Mouse (Mus musculus) heart, postnatal 10 days (tissue): Measurements from ENCODE around the gene Bin2. TPM values are rescaled to one million over a fixed set of nuclear protein-coding genes. Genes with fewer than 3 reads are reported as not detected.
A peak's percentile ranks its signal among the peaks of the same experiment; 100 is the strongest.
"Not testable (repeated sequence)": the region's sequence is repeated elsewhere in the genome, so short reads cannot be mapped to it uniquely, and the experiment has no call there.

Source experiments
- DNase-seq, 2 experiments: peaks; one replicate each; pipeline ENCODE4 v3.0.0; 2021
- intact Hi-C: fragments of 180-260 bp; cut with DNase I; formaldehyde crosslinking; loops from one replicate; pipeline ENCODE4 v1.15.1; 2025
- total RNA-seq, 2 experiments: library from RNA; stranded (reverse); gene quantifications; 2 replicates each; pipeline ENCODE4 v1.2.3; 2021

The Bin2 gene
- total RNA-seq, 2 experiments from 2014 or later: 1.4 to 2.2 TPM

GRCm38 (mm10) chr15:100624435-100624834 lies 44.9 kb downstream of the Bin2 start:
- intact Hi-C loops: no loop called here
- DNase-seq: no peak

GRCm38 (mm10) chr15:100623754-100624153 lies 45.6 kb downstream of the Bin2 start:
- intact Hi-C loops: no loop called here
- DNase-seq: no peak

- DNase-seq: no peak
- intact Hi-C loops: no loop called here
These were observed 47.2 kb downstream of the Bin2 start for GRCm38 (mm10) chr15:100622164-100622563.

DNA sequence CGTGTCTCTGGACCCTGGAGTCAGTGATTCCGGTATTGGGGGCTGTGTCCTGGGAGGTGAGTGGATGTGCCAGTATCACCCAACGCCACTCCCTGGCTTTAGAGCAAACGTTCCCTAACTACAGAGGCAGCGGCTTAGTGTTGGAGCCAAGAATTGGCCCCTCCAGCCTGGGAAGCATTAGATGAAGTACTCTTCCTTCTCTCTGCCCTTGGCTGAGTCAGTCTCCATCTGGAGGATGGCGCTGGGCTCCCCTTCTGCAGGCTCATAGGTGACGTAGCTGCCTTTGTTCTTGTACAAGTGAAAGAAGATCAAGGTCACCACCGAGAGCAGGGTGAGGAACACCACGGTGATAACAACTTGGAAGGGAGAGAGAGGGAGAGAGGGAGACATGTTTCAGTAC lies 47.7 kb downstream of the Bin2 start:
- intact Hi-C loops, DNase-seq: not testable (repeated sequence)

- intact Hi-C loops: loop anchor here (2.0 kb wide), 1 partner anchor 18 kb away; the partner anchor contains the start of gene Smagp
- no peak for DNase-seq
These were observed 50.2 kb downstream of the Bin2 start for GRCm38 (mm10) chr15:100619200-100619599.

- no peak for DNase-seq
- intact Hi-C loops: no loop called here
These were observed 53.1 kb downstream of the Bin2 start for GRCm38 (mm10) chr15:100616221-100616620.

GRCm38 (mm10) chr15:100615825-100616220 lies 53.5 kb downstream of the Bin2 start:
- peak; percentile 93 to 95 for DNase-seq
- intact Hi-C loops: no loop called here

DNA sequence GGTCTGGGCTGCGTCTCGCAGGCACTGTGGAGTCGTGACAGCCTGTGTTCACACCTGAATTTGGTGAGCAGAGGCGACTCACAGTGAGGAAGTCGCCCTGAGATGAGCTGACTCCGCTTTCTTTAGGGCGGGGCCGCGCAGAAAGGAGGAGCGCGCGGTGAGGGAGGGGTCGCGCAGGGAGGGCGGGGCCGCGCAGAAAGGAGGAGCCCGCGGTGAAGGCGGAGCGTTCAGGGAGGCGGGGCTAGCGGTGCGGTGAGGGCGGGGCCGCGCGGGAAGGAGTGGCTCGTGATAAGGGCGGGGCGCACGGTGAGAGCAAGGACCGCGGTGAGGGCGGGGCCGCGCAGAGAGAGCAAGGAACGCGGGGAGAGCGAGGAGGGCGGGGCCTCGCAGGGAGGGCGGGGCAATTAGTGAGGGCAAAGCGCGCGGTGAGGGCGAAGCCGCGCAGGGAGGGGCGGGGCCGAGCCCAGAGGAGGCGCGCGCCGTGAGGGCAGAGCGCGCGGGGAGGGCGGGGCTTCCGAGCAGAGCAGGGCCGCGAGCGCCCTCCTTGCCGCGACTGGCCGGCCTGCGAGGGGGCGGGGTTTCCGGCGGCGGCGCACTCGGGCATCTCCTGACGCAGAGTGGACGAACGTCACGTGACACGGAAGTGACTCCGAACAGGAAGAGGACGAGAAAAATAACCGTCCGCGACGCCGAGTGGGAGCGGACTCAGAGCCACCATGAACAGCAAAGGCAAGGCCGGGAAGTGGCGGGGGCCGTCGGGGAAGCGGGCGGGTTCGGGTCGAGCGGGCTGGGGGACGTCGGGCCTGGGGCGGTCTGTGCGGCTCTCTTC lies 54.1 kb downstream of the Bin2 start, which contains the start of gene Dazap2:
TSS of gene Dazap2 (plus strand) at position 354 of the 829 bp plus-strand sequence.
- intact Hi-C loops: loop anchor here (5.0 kb wide), 1 partner anchor 148 kb away; the partner anchor contains the start of gene Letmd1
- peak; percentile 98 to 99 for DNase-seq

DNA sequence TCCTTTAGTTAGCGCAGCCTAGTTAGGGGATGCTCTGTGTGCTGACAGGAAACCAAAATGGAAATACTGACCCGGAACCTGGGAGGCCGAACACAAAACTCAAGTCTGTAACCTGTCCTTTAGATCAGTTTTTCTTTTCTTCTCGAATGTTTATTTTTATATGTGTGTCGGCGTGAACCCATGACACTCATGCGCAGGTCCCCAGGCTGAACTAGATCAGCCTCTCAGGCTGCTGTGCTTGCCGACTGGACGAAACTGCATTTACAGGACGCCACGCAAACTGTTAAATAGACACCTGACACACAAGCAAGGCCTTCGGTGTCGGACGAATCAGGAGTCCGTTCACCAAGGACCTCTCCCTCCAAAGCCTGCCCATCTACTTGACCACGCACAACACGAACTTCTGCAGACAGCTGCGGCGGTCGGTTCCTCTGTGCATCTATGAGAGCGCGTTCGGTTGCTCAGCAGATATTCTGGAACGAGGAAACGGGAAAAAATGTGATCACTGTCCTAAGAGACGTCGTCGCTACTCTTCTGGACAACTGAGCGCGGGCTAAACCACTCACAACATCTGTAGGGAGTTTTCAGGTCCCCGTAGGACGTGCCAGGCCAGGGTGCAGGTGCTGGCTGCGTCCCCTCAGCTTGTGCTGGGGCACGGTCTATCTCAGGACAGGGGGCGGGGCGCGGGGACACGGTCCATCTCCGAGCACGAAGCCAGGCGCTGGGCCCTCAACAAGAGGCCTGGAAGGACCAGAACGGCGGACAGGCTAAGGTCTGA lies 54.9 kb downstream of the Bin2 start:
- intact Hi-C loops: loop anchor here (5.0 kb wide), 1 partner anchor 147 kb away; the partner anchor contains the start of gene Letmd1
- no peak for DNase-seq

GRCm38 (mm10) chr15:100613584-100613983 lies 55.8 kb downstream of the Bin2 start:
- intact Hi-C loops: loop anchor here (1.0 to 5.0 kb wide), 5 partner anchors 15 to 146 kb away; partner anchors contain the start of genes Letmd1 and Pou6f1
- peak; percentile 79 to 88 for DNase-seq

- DNase-seq: no peak
- intact Hi-C loops: loop anchor here (2.0 to 5.0 kb wide), 3 partner anchors 14 to 145 kb away; partner anchors contain the start of genes Letmd1 and Pou6f1
These were observed 56.9 kb downstream of the Bin2 start for GRCm38 (mm10) chr15:100612432-100612831.

GRCm38 (mm10) chr15:100611951-100612350 lies 57.4 kb downstream of the Bin2 start:
- DNase-seq: no peak
- intact Hi-C loops: loop anchor here (2.0 to 5.0 kb wide), 3 partner anchors 13 to 145 kb away; partner anchors contain the start of genes Letmd1 and Pou6f1

- DNase-seq, intact Hi-C loops: not testable (repeated sequence)
These were observed 62.7 kb downstream of the Bin2 start for GRCm38 (mm10) chr15:100606677-100607076.

DNA sequence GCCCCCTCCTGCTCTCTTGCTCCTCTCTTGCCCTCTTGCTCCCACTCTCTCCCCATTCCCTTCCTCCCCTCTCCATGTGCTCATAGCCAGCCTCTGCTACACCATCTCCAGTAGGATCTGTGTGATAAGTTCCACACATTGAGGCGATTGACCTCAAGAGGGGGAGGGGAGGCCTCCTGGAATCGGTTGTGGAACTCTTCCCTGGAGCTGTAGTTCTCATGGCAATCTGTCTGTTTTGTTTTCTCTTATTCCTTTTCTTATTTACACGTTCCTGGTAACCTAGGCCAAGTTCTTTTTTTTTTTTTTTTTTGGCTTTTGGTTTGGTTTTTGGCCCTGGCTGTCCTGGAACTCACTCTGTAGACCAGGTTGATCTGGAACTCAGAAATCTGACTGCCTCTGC lies 67.7 kb downstream of the Bin2 start:
- no peak for DNase-seq
- intact Hi-C loops: no loop called here

DNA sequence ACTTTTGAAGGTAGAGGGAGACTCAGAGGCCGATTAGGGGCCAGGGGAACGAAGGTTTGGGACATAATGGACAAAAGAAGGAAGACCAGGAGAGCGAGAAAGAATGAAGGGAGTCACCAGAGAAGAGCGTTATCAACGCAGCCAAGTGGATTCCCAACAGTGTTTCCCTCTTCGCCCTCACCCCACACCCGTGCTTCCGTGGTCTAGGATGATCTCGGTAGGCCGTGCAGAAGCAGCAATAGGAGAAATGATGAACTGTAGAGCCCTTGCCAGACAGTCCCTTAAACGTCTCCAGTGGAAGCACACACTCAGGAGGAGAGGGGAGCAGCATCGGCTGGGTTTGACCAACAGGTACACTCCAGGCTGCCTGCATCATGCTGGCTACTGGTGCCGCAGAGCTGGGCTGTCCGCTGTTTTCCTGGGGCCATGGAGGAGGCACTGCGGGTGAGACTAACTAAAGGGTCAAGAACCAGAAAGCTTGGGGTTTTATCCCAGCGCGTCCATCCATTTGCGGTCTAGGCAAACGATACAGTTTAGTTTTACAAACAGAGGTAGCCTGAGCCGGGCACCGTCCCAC lies 68.6 kb downstream of the Bin2 start:
- no peak for DNase-seq
- intact Hi-C loops: no loop called here

DNA sequence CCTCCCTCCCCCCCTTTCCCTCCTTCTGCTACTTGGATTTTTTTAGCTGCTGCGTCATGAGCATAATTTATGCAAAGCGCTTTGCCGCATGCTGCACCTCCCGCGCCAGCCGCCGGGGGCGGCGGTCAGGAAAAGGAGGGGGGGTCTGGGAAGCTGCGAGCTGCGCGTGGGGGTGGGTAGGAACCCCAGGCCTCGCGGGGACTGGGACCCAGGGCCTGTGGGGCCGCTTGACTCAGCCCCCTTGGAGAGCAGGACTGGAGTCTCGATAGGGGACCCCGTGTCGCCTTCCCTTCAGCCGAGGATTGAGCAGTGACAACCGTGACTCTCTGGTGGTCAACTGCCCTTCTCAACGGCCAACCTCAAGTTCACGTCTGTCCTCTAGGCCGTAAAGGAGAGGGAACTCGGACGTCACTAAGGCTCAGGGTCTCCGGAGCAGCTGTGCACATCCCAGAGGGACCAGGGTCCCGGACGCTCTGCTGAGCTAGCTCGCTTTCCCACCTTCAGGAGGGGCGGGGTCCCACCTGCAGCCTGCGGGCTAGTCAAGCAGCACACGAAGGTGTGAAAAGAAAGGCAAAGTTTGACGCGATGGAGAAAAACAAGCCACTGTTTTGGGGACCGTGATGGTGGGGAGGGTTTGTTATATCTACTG lies 69.2 kb downstream of the Bin2 start:
- intact Hi-C loops: no loop called here
- peak; percentile 83 to 87 for DNase-seq

DNA sequence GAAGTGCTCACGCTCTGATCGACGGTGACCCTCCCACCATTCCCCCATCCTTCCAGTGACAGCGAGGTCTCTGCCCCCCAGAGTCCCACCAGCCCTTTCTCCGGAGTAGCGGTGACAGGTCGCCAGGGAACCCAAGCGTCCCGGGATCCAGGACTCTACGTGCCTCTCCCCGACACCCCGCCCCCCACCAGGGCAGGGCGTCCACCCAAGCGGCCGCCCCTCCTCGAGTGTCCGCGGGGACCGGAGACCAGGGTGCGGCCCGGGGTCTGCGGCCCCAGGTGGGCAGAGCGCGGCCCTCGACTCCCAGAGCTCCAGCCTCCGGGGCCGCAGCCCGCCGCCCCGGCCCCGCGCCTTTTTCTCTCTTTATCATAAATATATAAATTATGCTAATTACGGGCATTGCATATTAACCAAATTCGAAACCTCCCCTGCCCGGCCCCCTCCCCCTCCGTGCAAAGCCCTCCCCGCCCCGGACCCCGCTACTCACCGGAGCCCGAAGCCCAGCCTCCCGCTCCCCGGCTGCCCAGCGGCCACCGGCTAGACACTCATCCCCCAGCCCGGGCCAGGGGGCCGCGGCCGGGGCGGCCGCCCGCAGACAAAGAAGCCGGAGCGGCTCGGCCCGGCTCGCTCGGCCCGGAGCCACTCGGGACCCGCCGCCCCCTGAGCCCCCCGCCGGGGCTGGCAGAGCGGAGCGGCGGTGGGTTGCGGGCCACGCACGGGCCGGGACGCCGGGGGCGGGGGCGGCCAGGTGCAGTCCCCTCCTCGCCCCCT lies 69.9 kb downstream of the Bin2 start, which contains the start of gene Pou6f1:
TSS of gene Pou6f1 (minus strand) at position 709 of the 771 bp plus-strand sequence.
- intact Hi-C loops: loop anchor here (2.0 kb wide), 1 partner anchor 13 kb away; no protein-coding TSS in a partner anchor
- peak; percentile 62 to 73 for DNase-seq

DNA sequence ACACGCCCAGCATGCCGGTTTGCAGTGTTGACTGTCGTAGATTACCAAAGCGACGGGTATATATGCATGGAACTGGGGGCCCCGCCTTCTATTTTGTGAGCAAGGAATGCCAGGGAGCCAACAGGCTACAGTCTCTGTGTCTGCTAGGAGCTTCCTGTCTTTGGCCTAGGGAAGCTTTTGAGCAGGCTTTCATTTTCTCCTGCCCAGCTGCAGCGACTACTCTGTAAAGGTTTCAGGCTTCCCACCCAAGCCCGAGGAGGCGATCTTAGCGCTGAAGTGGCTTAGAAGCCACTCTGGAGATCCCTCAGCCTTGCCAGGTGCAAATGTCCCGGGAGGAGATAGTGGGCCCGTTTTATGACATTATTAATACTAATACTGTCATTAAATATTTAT lies 70.5 kb downstream of the Bin2 start:
- intact Hi-C loops: loop anchor here (2.0 kb wide), 1 partner anchor 14 kb away; no protein-coding TSS in a partner anchor
- DNase-seq: peak; percentile 62 to 69

DNA sequence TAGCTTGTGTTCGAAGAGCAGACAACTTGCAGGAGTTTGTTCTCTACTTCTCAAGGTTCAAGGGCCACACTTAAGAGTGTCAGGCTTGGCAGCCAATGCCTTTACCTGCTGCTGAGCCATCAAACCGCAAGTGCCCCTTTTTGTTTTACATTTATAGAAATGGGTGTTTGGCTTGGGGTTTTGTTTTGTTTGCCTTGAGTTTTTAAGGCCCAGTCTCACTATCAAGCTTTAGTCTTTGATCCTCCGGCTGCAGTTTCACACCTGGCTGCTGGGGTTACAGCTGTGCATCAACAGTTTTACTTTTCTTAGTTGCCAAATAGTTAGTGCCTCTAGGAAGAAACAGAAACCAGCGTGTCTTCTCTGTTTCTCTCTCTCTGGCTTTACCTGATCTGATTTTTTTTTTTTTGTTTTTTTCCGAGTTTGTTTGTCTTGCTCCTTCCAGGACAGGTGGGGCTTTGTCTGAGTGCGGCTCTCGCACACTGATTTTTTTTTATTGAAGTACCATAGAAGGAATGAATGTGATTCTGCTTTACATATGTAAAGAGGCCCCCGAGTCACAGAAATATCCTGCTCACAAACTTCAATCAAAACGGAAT lies 71.0 kb downstream of the Bin2 start:
- DNase-seq: no peak
- intact Hi-C loops: loop anchor here (2.0 kb wide), 1 partner anchor 14 kb away; no protein-coding TSS in a partner anchor
